Mouse (Mus musculus) heart, postnatal 4 days (tissue): ENCODE data around the gene Dvl2. TPM values are rescaled to one million over a fixed set of nuclear protein-coding genes. Genes with fewer than 3 reads are reported as not detected.

Source experiments
- DNase-seq: peaks from one replicate; pipeline ENCODE4 v3.0.0; 2021
- total RNA-seq, 2 experiments: library from RNA; stranded (reverse); gene quantifications; 2 replicates each; pipeline ENCODE4 v1.2.3; 2021

The Dvl2 gene
- total RNA-seq, 2 experiments from 2014 or later: 13.1 to 14.0 TPM

- DNase-seq: no peak
Observed at GRCm38 (mm10) chr11:69982225-69982624, 18.2 kb upstream of the Dvl2 start, which contains the start of gene Elp5. TSS of gene Elp5 (minus strand) at chr11:69982517.

GRCm38 (mm10) chr11:69982877-69983276 is 17.5 kb upstream of the Dvl2 start:
- DNase-seq: peak; percentile 56

- no peak for DNase-seq
Observed at GRCm38 (mm10) chr11:69983377-69983776, 17.0 kb upstream of the Dvl2 start.

- DNase-seq: no peak
Observed at GRCm38 (mm10) chr11:69984431-69984830, 16.0 kb upstream of the Dvl2 start.

- no peak for DNase-seq
Observed at GRCm38 (mm10) chr11:69989949-69990348, 10.4 kb upstream of the Dvl2 start.

GRCm38 (mm10) chr11:69990850-69991691 is 9.3 kb upstream of the Dvl2 start, which contains the start of gene Gabarap:
TSS of gene Gabarap (plus strand) at chr11:69991143.
- peak; percentile 97 for DNase-seq

- no peak for DNase-seq
Observed at GRCm38 (mm10) chr11:69991711-69992110, 8.7 kb upstream of the Dvl2 start.

GRCm38 (mm10) chr11:69992396-69992795 is 8.0 kb upstream of the Dvl2 start:
- no peak for DNase-seq

GRCm38 (mm10) chr11:69992932-69993331 is 7.5 kb upstream of the Dvl2 start:
- DNase-seq: no peak

GRCm38 (mm10) chr11:69994401-69995090 is 5.8 kb upstream of the Dvl2 start:
- no peak for DNase-seq

- DNase-seq: peak; percentile 98
Observed at GRCm38 (mm10) chr11:69995391-69995960, 4.9 kb upstream of the Dvl2 start, which contains the start of gene Phf23. TSS of gene Phf23 (plus strand) at chr11:69995777.

- DNase-seq: peak; percentile 61
Observed at GRCm38 (mm10) chr11:69996161-69997061, 4.0 kb upstream of the Dvl2 start.

- DNase-seq: peak; percentile 92
Observed at GRCm38 (mm10) chr11:69997070-69997509, 3.3 kb upstream of the Dvl2 start.

- DNase-seq: no peak
Observed at GRCm38 (mm10) chr11:69998567-69999491, 1.6 kb upstream of the Dvl2 start.

- no peak for DNase-seq
Observed at GRCm38 (mm10) chr11:69999666-70000065, 729 bp upstream of the Dvl2 start.

- DNase-seq: no peak
Observed at GRCm38 (mm10) chr11:70001159-70001558, 764 bp downstream of the Dvl2 start.

GRCm38 (mm10) chr11:70001865-70002264 is 1.5 kb downstream of the Dvl2 start:
- DNase-seq: peak; percentile 64

- no peak for DNase-seq
Observed at GRCm38 (mm10) chr11:70002471-70002870, 2.1 kb downstream of the Dvl2 start.

- DNase-seq: peak; percentile 37
Observed at GRCm38 (mm10) chr11:70005521-70005920, 5.1 kb downstream of the Dvl2 start.

GRCm38 (mm10) chr11:70010033-70010432 is 9.6 kb downstream of the Dvl2 start:
- no peak for DNase-seq

GRCm38 (mm10) chr11:70010548-70010947 is 10.2 kb downstream of the Dvl2 start:
- no peak for DNase-seq
